Mouse (Mus musculus): Measurements from ENCODE around the gene Wdr72. TPM values are rescaled to one million over a fixed set of nuclear protein-coding genes. Genes with fewer than 3 reads are reported as not detected.

Wdr72 gene
- total RNA-seq (2021) = under 1 TPM; 0.23 to 0.25 TPM
- 0.03 and 0.18 TPM in 2 replicates for polyA plus RNA-seq (2012; rRNA removed)
- long read RNA-seq, full-length matches to known transcripts = 1 of 1 reads
- long read RNA-seq, partial matches to known transcripts = 0 of 1 reads
- long read RNA-seq, other reads (novel, unspliced or antisense) = 0 of 1 reads

- peak in 1 of 2 experiments; percentile 18 for DNase-seq
These were observed at the start of gene Wdr72 for GRCm38 (mm10) chr9:74109761-74110460. Gene Wdr72, plus strand, starts transcription at chr9:74110356.

DNA sequence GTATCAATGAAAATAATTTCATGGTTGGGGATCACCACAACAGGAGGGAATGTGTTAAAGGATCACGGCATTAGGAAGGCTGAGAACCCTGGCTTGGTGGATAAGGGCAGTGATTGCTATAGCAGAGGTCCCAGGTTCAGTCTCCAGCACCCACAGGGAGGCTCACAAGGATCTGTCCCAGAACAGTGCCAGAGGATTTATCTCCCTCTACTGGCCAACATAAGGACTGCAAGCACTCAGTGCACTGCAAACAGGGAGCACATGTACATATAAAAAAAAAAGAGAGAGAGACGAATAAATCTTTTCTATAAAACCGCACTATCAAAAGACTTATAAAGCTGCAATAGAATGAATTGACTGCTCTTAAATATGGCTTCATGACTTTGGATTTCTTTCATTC lies 43.9 kb upstream of the Wdr72 start:
- intact Hi-C loops (cut with DNase I) = no loop called here
- TF ChIP-seq POLR2A (IDR thresholded peaks at IDR 0.05; ENCODE audit: insufficient read depth, low read depth, low read length) (no peak), EP300 (IDR thresholded peaks at IDR 0.05; ENCODE audit: insufficient read depth, low read depth, low read length) (no peak), CTCF (IDR thresholded peaks at IDR 0.05) (peak; percentile 58)
- Histone ChIP-seq H3K27me3 (ENCODE audit: control insufficient read depth, insufficient read depth, low read length) (no peaks in the 10 kb centered on the region), H3K4me3 (no peak overlapping the region), H3K9ac (ENCODE audit: low read depth, low read length) (no peak overlapping the region), H3K79me2 (replicated peaks; ENCODE audit: control insufficient read depth, insufficient read depth, low read length) (no peaks in the 10 kb centered on the region), H3K36me3 (ENCODE audit: control insufficient read depth, insufficient read depth, low read length) (no peaks in the 10 kb centered on the region), H3K27ac (no peak overlapping the region), H3K4me1 (ENCODE audit: control insufficient read depth, insufficient read depth, low read length) (no peaks in the 10 kb centered on the region)
- no peak for DNase-seq
- 85% methylated on average over 3 of the region's 3 CpGs for WGBS

More at GRCm38 (mm10) chr9:74109761-74110460, at the start of gene Wdr72:
- H3K27me3 ChIP-seq (ENCODE audit: control insufficient read depth, insufficient read depth, low read length) = no peaks in the 10 kb centered on the region
- H3K27ac ChIP-seq = no peak within 1 kb of the TSS
- WGBS = 8% methylated on average over 17 of the region's 17 CpGs
- H3K9ac ChIP-seq (ENCODE audit: low read depth, low read length) = 0 out of 2 replicates have a peak within 1 kb of the TSS, but pooled peaks have one; percentile 33
- intact Hi-C loops (cut with DNase I) = no loop called here
- no peak within 1 kb of the TSS for H3K4me3 ChIP-seq
- TF ChIP-seq CTCF (IDR thresholded peaks at IDR 0.05) (no peak), EP300 (IDR thresholded peaks at IDR 0.05; ENCODE audit: insufficient read depth, low read depth, low read length) (no peak), POLR2A (IDR thresholded peaks at IDR 0.05; ENCODE audit: insufficient read depth, low read depth, low read length) (no peak)
- H3K4me1 ChIP-seq (ENCODE audit: control insufficient read depth, insufficient read depth, low read length) = no peaks in the 10 kb centered on the region
- no peaks in the 10 kb centered on the region for H3K79me2 ChIP-seq (replicated peaks; ENCODE audit: control insufficient read depth, insufficient read depth, low read length)
- no peaks in the 10 kb centered on the region for H3K36me3 ChIP-seq (ENCODE audit: control insufficient read depth, insufficient read depth, low read length)

GRCm38 (mm10) chr9:74066766-74067165 lies 43.4 kb upstream of the Wdr72 start:
- H3K4me1 ChIP-seq (ENCODE audit: control insufficient read depth, insufficient read depth, low read length) = no peaks in the 10 kb centered on the region
- TF ChIP-seq EP300 (IDR thresholded peaks at IDR 0.05; ENCODE audit: insufficient read depth, low read depth, low read length) = no peak
- no peak for TF ChIP-seq CTCF (IDR thresholded peaks at IDR 0.05)
- no peak for TF ChIP-seq POLR2A (IDR thresholded peaks at IDR 0.05; ENCODE audit: insufficient read depth, low read depth, low read length)
- 56% methylated on average over 10 of the region's 10 CpGs for WGBS
- no peak overlapping the region for H3K27ac ChIP-seq
- intact Hi-C loops (cut with DNase I) = no loop called here
- no peak for DNase-seq
- H3K27me3 ChIP-seq (ENCODE audit: control insufficient read depth, insufficient read depth, low read length) = no peaks in the 10 kb centered on the region
- H3K79me2 ChIP-seq (replicated peaks; ENCODE audit: control insufficient read depth, insufficient read depth, low read length) = no peaks in the 10 kb centered on the region
- H3K4me3 ChIP-seq = no peak overlapping the region
- no peaks in the 10 kb centered on the region for H3K36me3 ChIP-seq (ENCODE audit: control insufficient read depth, insufficient read depth, low read length)
- no peak overlapping the region for H3K9ac ChIP-seq (ENCODE audit: low read depth, low read length)

DNA sequence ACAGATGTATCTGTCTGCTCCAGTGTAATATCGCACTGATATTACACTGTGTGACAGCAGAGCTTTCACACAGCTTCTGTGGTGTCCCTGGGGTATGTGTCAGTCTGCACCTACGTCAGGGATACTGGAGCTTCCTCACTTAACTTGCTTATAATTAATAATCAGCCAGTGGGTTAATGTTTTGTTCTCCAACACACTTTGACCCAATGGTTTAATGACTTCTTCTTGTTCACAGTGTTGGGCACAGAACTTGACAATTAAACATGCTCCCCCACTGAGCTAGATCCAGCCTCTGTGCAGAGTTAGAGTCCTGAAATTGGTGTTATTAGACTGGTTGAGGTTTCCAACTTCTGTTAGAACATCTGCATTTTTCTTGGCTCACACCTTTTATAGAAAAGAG lies 34.2 kb upstream of the Wdr72 start:
- Histone ChIP-seq H3K27ac (no peak overlapping the region), H3K4me1 (ENCODE audit: control insufficient read depth, insufficient read depth, low read length) (no peaks in the 10 kb centered on the region), H3K27me3 (ENCODE audit: control insufficient read depth, insufficient read depth, low read length) (no peaks in the 10 kb centered on the region), H3K36me3 (ENCODE audit: control insufficient read depth, insufficient read depth, low read length) (no peaks in the 10 kb centered on the region), H3K4me3 (no peak overlapping the region), H3K79me2 (replicated peaks; ENCODE audit: control insufficient read depth, insufficient read depth, low read length) (no peaks in the 10 kb centered on the region), H3K9ac (ENCODE audit: low read depth, low read length) (no peak overlapping the region)
- DNase-seq = no peak
- intact Hi-C loops (cut with DNase I) = no loop called here
- 80% methylated on average over 2 of the region's 2 CpGs for WGBS
- no peak for TF ChIP-seq EP300 (IDR thresholded peaks at IDR 0.05; ENCODE audit: insufficient read depth, low read depth, low read length)

GRCm38 (mm10) chr9:74078458-74078857 lies 31.7 kb upstream of the Wdr72 start:
- Histone ChIP-seq H3K27ac (no peak overlapping the region), H3K36me3 (ENCODE audit: control insufficient read depth, insufficient read depth, low read length) (no peaks in the 10 kb centered on the region), H3K4me1 (ENCODE audit: control insufficient read depth, insufficient read depth, low read length) (no peaks in the 10 kb centered on the region), H3K9ac (ENCODE audit: low read depth, low read length) (no peak overlapping the region), H3K27me3 (ENCODE audit: control insufficient read depth, insufficient read depth, low read length) (no peaks in the 10 kb centered on the region), H3K79me2 (replicated peaks; ENCODE audit: control insufficient read depth, insufficient read depth, low read length) (no peaks in the 10 kb centered on the region), H3K4me3 (no peak overlapping the region)
- intact Hi-C loops (cut with DNase I) = no loop called here
- no peak for DNase-seq
- no peak for TF ChIP-seq POLR2A (IDR thresholded peaks at IDR 0.05; ENCODE audit: insufficient read depth, low read depth, low read length)
- TF ChIP-seq EP300 (IDR thresholded peaks at IDR 0.05; ENCODE audit: insufficient read depth, low read depth, low read length) = no peak
- TF ChIP-seq CTCF (IDR thresholded peaks at IDR 0.05) = no peak

DNA sequence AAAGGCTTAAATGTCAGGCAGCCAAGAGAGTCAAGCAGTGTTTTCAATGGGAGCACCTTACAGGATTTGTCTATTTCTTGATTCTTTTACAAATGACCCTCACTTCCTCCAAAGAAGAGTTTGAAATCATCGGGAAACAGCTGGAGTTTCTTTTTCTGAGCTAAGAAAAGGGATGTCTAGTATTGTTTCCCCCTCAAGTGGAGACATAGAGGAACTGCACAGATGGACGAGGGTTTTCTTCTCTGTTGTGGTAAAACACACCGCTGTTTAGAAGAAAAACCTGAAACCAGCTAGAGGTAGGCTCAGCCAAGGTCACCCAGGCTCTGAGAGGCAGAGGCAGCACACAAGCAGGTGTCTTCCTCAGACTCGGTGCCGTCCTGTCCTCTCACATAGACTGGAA lies 29.9 kb upstream of the Wdr72 start:
- 26% methylated on average over 5 of the region's 5 CpGs for WGBS
- Histone ChIP-seq H3K36me3 (ENCODE audit: control insufficient read depth, insufficient read depth, low read length) (no peaks in the 10 kb centered on the region), H3K27me3 (ENCODE audit: control insufficient read depth, insufficient read depth, low read length) (no peaks in the 10 kb centered on the region), H3K4me1 (ENCODE audit: control insufficient read depth, insufficient read depth, low read length) (no peaks in the 10 kb centered on the region), H3K27ac (no peak overlapping the region), H3K9ac (ENCODE audit: low read depth, low read length) (no peak overlapping the region), H3K4me3 (no peak overlapping the region), H3K79me2 (replicated peaks; ENCODE audit: control insufficient read depth, insufficient read depth, low read length) (no peaks in the 10 kb centered on the region)
- intact Hi-C loops (cut with DNase I) = no loop called here
- DNase-seq = no peak
- TF ChIP-seq POLR2A (IDR thresholded peaks at IDR 0.05; ENCODE audit: insufficient read depth, low read depth, low read length) (no peak), EP300 (IDR thresholded peaks at IDR 0.05; ENCODE audit: insufficient read depth, low read depth, low read length) (no peak), CTCF (IDR thresholded peaks at IDR 0.05) (peak; percentile 50)

Data from heart, adult 2 months (tissue).